Mouse (Mus musculus) gastrocnemius, postnatal 14 days (tissue): Measurements from ENCODE around the gene B020011L13Rik. TPM values are rescaled to one million over a fixed set of nuclear protein-coding genes. Genes with fewer than 3 reads are reported as not detected.
"Not testable (repeated sequence)": the region's sequence is repeated elsewhere in the genome, so short reads cannot be mapped to it uniquely, and the experiment has no call there.

ENCODE experiments used
- DNase-seq: peaks from one replicate; pipeline ENCODE4 v3.0.0; 2021; ENCODE audit warnings: mixed read lengths
- intact Hi-C: fragments of 180-260 bp; cut with DNase I; formaldehyde crosslinking; loops from one replicate; pipeline ENCODE4 v1.15.1; 2025; ENCODE audit warnings: low total_unique reads
- long read RNA-seq, 2 experiments: library from polyadenylated mRNA; stranded (forward); transcript quantifications; one replicate each; pipeline ENCODE4 v2.0.0; 2021
- total RNA-seq, 2 experiments: library from RNA; stranded (reverse); gene quantifications; 2 replicates each; pipeline ENCODE4 v1.2.3; 2021

B020011L13Rik gene
- total RNA-seq, result not detected
- long read RNA-seq, experiment 1, result 0 reads
- long read RNA-seq, experiment 2, result 0 reads

DNA sequence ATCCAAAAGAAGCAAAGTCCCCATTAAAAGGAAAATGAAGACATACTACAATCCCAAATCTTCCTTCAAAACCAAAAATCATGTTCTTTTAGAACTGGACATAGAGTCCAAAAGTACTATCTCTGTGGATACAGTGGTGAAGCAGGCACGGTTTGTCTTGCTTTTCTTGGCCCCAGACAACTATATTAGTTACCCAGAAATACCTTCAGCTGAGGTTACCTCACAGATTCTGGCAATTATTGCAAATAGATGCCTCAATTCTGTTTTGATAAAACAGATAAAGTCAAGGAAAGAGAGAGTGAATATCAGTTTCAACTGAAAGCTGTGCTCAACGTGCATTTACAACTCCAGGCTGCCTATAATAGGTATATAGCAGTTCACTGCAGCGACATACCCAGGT is at the start of gene B020011L13Rik:
TSS of gene B020011L13Rik (plus strand) at position 301 of the 400 bp plus-strand sequence.
- intact Hi-C loops, DNase-seq: not testable (repeated sequence)

- DNase-seq, intact Hi-C loops: not testable (repeated sequence)
Measured at GRCm38 (mm10) chr1:117816271-117816670, 35.3 kb downstream of the B020011L13Rik start.

DNA sequence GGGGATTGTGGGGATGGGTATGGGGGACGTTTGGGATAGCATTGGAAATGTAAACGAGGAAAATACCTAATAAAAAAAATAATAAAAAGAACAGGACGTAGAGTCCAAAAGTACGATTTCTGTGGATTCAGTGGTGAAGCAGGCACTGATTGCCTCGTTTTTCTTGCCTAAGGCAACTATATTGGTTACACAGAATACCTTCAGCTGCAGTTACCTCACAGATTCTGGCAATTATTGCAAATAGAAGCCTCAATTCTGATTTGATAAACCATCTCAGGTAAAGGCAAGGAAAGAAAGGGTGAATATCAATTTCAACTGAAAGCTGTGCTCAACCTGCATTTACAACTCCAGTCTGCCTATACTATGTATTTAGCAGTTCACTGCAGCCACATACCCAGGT is 48.8 kb downstream of the B020011L13Rik start, which contains the start of gene Gm28360:
TSS of gene Gm28360 (plus strand) at position 301 of the 400 bp plus-strand sequence.
- intact Hi-C loops, DNase-seq: not testable (repeated sequence)

DNA sequence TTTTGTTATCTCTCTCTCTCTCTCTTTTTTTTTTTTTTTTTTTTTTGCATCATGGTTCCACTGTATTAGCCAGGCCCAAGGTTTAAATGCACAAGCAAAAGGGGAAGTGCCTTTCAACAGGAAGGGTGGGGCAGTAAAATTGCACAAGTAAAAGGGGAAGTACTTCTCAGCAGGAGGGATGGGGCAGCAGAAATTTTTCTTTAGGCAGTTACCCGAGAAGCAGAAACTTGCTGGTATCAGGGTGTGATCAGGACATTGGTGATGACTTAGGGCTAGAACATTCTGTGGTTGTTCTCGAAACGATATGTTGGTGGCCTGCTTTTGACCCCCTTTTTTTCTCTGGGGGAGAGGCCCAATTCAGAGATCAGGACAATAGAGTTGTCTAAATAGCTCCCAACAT is 70.8 kb downstream of the B020011L13Rik start:
- DNase-seq, intact Hi-C loops: not testable (repeated sequence)

Other genes starting within 250 kb of the B020011L13Rik start
- not detected for gene Gm28363, start 84.0 kb upstream of the B020011L13Rik start, total RNA-seq
- not detected for gene Gm28360, start 48.9 kb downstream of the B020011L13Rik start, total RNA-seq
- not detected for gene Gm28168, start 146.9 kb downstream of the B020011L13Rik start, total RNA-seq
- not detected for gene Gm7145, start 184.8 kb downstream of the B020011L13Rik start, total RNA-seq